Mouse (Mus musculus) limb, embryonic 14.5 days (tissue): ENCODE data around the gene Zdhhc6. TPM values are rescaled to one million over a fixed set of nuclear protein-coding genes. Genes with fewer than 3 reads are reported as not detected.

ENCODE experiments used
- ATAC-seq: fragments of 200-750 bp; cut with Nextera tagmentation; 2 replicates; pipeline ENCODE4 v1.8.0; 2017; ENCODE audit warnings: low read depth, moderate number of reproducible peaks, moderate TSS enrichment; ENCODE audit not compliant: low FRiP score
- DNase-seq: peaks from one replicate; pipeline ENCODE4 v3.0.0-alpha.2; 2015; ENCODE audit warnings: low spot score
- H3K27ac ChIP-seq: fragments of 300-500 bp; sonication (generic); replicated peaks from 2 replicates; pipeline ENCODE4 v1.5.1; 2014; ENCODE audit warnings: low read depth, mild to moderate bottlenecking, low read length, moderate library complexity, mixed read lengths
- H3K27me3 ChIP-seq: fragments of 300-500 bp; sonication (generic); 2 replicates; pipeline ENCODE4 v1.6.1; 2014; ENCODE audit warnings: low read length, mixed read lengths; ENCODE audit not compliant: control insufficient read depth, insufficient read depth
- H3K36me3 ChIP-seq: fragments of 300-500 bp; sonication (generic); 2 replicates; pipeline ENCODE4 v1.6.1; 2014; ENCODE audit warnings: mild to moderate bottlenecking, low read length, moderate library complexity, mixed read lengths; ENCODE audit not compliant: control insufficient read depth, insufficient read depth
- H3K4me1 ChIP-seq: fragments of 300-500 bp; sonication (generic); 2 replicates; pipeline ENCODE4 v1.6.1; 2014; ENCODE audit warnings: antibody characterized with exemption, low read length, mixed read lengths; ENCODE audit not compliant: control insufficient read depth, insufficient read depth
- H3K4me2 ChIP-seq: fragments of 300-500 bp; sonication (generic); replicated peaks from 2 replicates; pipeline ENCODE4 v1.6.1; 2014; ENCODE audit warnings: low read depth, mild to moderate bottlenecking, low read length, moderate library complexity; ENCODE audit not compliant: severe bottlenecking
- H3K4me3 ChIP-seq: fragments of 300-500 bp; sonication (generic); replicated peaks from 2 replicates; pipeline ENCODE4 v1.5.1; 2014; ENCODE audit warnings: low read length
- H3K9ac ChIP-seq: fragments of 300-500 bp; sonication (generic); 2 replicates; pipeline ENCODE4 v1.6.1; 2014; ENCODE audit warnings: mild to moderate bottlenecking, low read depth, low read length, moderate library complexity; ENCODE audit not compliant: severe bottlenecking
- H3K9me3 ChIP-seq: fragments of 300-500 bp; sonication (generic); 2 replicates; pipeline ENCODE4 v1.6.1; 2016; ENCODE audit warnings: low read length; ENCODE audit not compliant: control insufficient read depth
- POLR2A ChIP-seq: fragments of 200-500 bp; IDR thresholded peaks from 2 replicates; pipeline ENCODE4 v1.8.0; 2012; ENCODE audit warnings: inconsistent platforms, mild to moderate bottlenecking, moderate library complexity, borderline replicate concordance; ENCODE audit not compliant: insufficient read depth, insufficient read length; ENCODE audit errors: extremely low read depth
- WGBS: fragments of 180-500 bp; shearing (Covaris S2); extraction: QIAGEN DNeasy Blood & Tissue Kit; methylation state at CpG from one replicate; pipeline ENCODE4 v1.1.7; 2014; 5-methylcytosine and 5-hydroxymethylcytosine counted together
- polyA plus RNA-seq, 2 experiments: library from polyadenylated mRNA; depleted of rRNA in 1 of 2; stranded (reverse) in 1 of 2; unstranded in 1 of 2; fragments of >200 nt; fragmentation: Nextera tagmentation in 1 of 2; extraction: Ambion mirVana in 1 of 2; gene quantifications; 2 replicates each; pipeline versions ENCODE4 v1.2.1 to v1.2.3; 2012 to 2014

The Zdhhc6 gene
- polyA plus RNA-seq, 2 experiments, result 32.6 to 78.9 TPM

- no peak overlapping the region for H3K4me2 ChIP-seq
- no peak overlapping the region for H3K4me3 ChIP-seq
- no peaks in the 10 kb centered on the region for H3K9me3 ChIP-seq
- no peak for TF ChIP-seq POLR2A
- DNase-seq (no peak), ATAC-seq (no peak)
- no peak overlapping the region for H3K9ac ChIP-seq
- no peaks in the 10 kb centered on the region for H3K27me3 ChIP-seq
- no peak overlapping the region for H3K27ac ChIP-seq
- 76% methylated on average over 3 of the region's 3 CpGs for WGBS
- H3K36me3 ChIP-seq, result no peaks in the 10 kb centered on the region
- no peaks in the 10 kb centered on the region for H3K4me1 ChIP-seq
Observed at GRCm38 (mm10) chr19:55265269-55265668, 50.6 kb downstream of the Zdhhc6 start.

- whole genome bisulfite sequencing, result 67% methylated on average over 12 of the region's 12 CpGs
- no peaks in the 10 kb centered on the region for H3K4me1 ChIP-seq
Observed at GRCm38 (mm10) chr19:55260389-55261184, 55.2 kb downstream of the Zdhhc6 start.

GRCm38 (mm10) chr19:55258514-55258913 lies 57.3 kb downstream of the Zdhhc6 start:
- Histone ChIP-seq H3K4me1 (0 out of 2 replicates have a peak, but pooled peaks cover 5% of the 10 kb centered on the region), H3K27ac (no peak overlapping the region), H3K27me3 (no peaks in the 10 kb centered on the region), H3K4me2 (no peak overlapping the region), H3K9ac (no peak overlapping the region), H3K36me3 (no peaks in the 10 kb centered on the region), H3K4me3 (no peak overlapping the region), H3K9me3 (no peaks in the 10 kb centered on the region)
- 91% methylated on average over 5 of the region's 5 CpGs for WGBS
- TF ChIP-seq POLR2A, result no peak
- DNase-seq (no peak), ATAC-seq (no peak)

More at GRCm38 (mm10) chr19:55260389-55261184, 55.2 kb downstream of the Zdhhc6 start:
- no peak for ATAC-seq
- Histone ChIP-seq H3K36me3 (no peaks in the 10 kb centered on the region), H3K27ac (no peak overlapping the region), H3K27me3 (no peaks in the 10 kb centered on the region), H3K4me3 (no peak overlapping the region), H3K9ac (no peak overlapping the region), H3K9me3 (no peaks in the 10 kb centered on the region), H3K4me2 (no peak overlapping the region)
- no peak for TF ChIP-seq POLR2A
- no peak for DNase-seq

- DNase-seq (no peak), ATAC-seq (no peak)
- no peak for TF ChIP-seq POLR2A
- Histone ChIP-seq H3K4me2 (no peak overlapping the region), H3K9me3 (no peaks in the 10 kb centered on the region), H3K36me3 (no peaks in the 10 kb centered on the region), H3K27me3 (no peaks in the 10 kb centered on the region), H3K4me1 (0 out of 2 replicates have a peak, but pooled peaks cover 5% of the 10 kb centered on the region), H3K4me3 (no peak overlapping the region), H3K27ac (no peak overlapping the region), H3K9ac (no peak overlapping the region)
- 88% methylated on average over 5 of the region's 5 CpGs for WGBS
Observed at GRCm38 (mm10) chr19:55257656-55258375, 58.0 kb downstream of the Zdhhc6 start.

- Histone ChIP-seq H3K9ac (no peak overlapping the region), H3K4me2 (no peak overlapping the region), H3K9me3 (no peaks in the 10 kb centered on the region), H3K36me3 (no peaks in the 10 kb centered on the region), H3K4me1 (0 out of 2 replicates have a peak, but pooled peaks cover 5% of the 10 kb centered on the region), H3K27ac (no peak overlapping the region), H3K4me3 (no peak overlapping the region), H3K27me3 (no peaks in the 10 kb centered on the region)
- WGBS, result 84% methylated on average over 9 of the region's 9 CpGs
- TF ChIP-seq POLR2A, result no peak
- DNase-seq, result no peak
- ATAC-seq, result no peak
Observed at GRCm38 (mm10) chr19:55256156-55256555, 59.7 kb downstream of the Zdhhc6 start.
